Mouse (Mus musculus): ENCODE results near the gene Dtl. TPM values are rescaled to one million over a fixed set of nuclear protein-coding genes. Genes with fewer than 3 reads are reported as not detected.

Gene Dtl
- total RNA-seq (2023) = 1 to 10 TPM; 1.3 to 1.7 TPM

GRCm38 (mm10) chr1:191575458-191576247 is at the start of gene Dtl, which contains the start of gene Ints7:
Gene Dtl, minus strand, starts transcription at chr1:191575544.
Gene Ints7, plus strand, starts transcription at chr1:191575636.

Other genes with a start within 250 kb of the Dtl start
- 10 to 100 TPM; 20.1 to 21.0 TPM for gene Tmem206, start 249.6 kb downstream of the Dtl start, total RNA-seq (2023)
- gene Ppp2r5a, start 172.3 kb downstream of the Dtl start, total RNA-seq (2023) = 100 to 1,000 TPM; 320 to 348 TPM
- gene Ints7, start 92 bp upstream of the Dtl start, total RNA-seq (2023) = 10 to 100 TPM; 20.1 to 24.7 TPM
- 10 to 100 TPM; 40.5 to 40.6 TPM for gene Lpgat1, start 142.3 kb upstream of the Dtl start, total RNA-seq (2023)
- gene Nek2, start 245.9 kb upstream of the Dtl start, total RNA-seq (2023) = 1 to 10 TPM in 1 of 2 experiments, under 1 TPM in 1; 0.55 to 1.9 TPM

All from monocyte, adult 59 days (primary cell).